Mouse (Mus musculus): Measurements from ENCODE around the gene Gm10392.

Gene Gm10392

GRCm38 (mm10) chr11:77491123-77491501, 27.9 kb downstream of the Gm10392 start:
- DNase-seq, result peak; percentile 90

DNA sequence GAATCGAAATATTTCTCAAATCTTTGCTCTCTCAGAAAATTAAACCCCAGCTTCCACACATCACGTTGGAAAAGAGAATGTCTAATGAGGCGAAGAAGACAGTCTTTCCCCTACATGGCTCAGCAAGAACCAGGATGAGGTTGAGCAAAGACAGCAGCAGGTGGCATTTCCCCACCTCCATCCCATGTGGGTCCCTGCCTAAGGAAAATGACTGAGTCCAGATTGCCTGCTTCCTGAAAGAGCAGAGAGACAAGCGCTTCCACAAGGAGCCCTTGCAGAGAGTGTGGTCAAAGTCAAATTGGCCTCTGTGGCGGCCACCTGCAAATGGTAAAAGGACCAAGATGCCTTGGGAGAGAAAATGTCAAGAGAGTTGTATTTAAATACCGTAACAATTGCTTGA, 28.5 kb downstream of the Gm10392 start:
- no peak for DNase-seq

- DNase-seq, result peak; percentile 86
These were observed 29.3 kb downstream of the Gm10392 start, which contains the start of gene Ankrd13b for GRCm38 (mm10) chr11:77489591-77490235. Ankrd13b (minus strand) TSS chr11:77489678.

DNA sequence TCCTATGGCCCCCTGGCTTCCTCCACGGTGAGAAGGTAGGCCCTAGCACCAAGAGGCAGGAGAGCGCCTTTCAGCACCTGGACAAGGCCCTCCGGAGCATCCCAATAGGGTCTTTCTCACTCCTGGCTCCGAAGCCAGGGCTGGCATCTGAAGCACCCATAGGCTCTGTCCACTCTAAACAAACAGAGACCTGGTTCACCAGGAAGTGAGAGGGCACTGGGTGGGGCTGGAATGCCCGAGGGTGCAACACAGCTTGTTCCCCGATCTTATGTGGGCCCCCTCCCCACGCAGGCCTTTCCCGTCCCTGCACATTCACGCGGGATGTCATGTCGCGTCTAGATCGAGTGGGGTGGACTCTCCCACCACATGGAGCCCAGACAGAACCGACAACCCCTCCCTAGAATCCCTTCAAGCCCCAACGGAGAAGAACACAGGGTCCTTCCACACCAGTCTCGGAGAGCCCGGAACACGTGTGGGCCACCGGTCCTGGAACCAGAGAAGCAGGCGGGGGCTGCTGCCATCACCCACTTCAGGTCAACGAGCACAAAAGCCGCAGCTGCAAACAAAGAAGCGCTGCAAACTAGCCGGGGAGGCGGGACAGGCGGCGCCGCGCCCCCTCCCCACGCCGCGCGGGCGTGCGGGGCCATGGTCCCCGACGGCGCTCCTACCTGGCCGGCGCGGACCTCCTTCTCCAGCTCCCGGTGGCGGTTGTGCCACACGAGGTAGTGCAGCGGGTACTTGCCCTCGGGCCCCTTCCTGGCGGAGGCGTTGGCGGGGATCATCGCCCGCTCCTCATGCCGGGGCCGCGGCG, 30.0 kb downstream of the Gm10392 start:
- DNase-seq, result peak; percentile 66

- peak; percentile 78 for DNase-seq
These were observed 32.2 kb downstream of the Gm10392 start for GRCm38 (mm10) chr11:77486798-77487197.

DNA sequence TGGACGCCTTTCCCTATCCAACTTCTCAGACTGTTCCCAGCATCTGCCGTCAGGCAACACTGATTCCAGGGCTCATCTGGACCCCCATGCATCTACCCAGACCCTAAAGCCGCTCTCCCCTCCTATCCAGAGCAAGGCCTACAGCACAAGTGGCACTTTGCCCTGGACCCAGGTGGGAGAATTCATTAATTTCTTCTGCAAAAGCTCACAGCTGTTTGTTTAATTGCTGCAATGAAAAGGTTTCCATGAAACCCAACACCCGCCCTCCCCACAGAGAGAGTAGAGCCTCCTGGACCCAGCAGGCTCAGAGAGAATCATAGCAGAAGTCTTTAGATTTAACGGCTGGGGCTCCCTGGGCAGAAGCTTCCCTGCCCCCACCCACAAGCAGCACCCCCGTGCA, 33.8 kb downstream of the Gm10392 start:
- DNase-seq, result no peak

GRCm38 (mm10) chr11:77483510-77484255, 35.3 kb downstream of the Gm10392 start:
- no peak for DNase-seq

GRCm38 (mm10) chr11:77483043-77483442, 36.0 kb downstream of the Gm10392 start:
- DNase-seq, result peak; percentile 54

- DNase-seq, result no peak
These were observed 42.1 kb downstream of the Gm10392 start for GRCm38 (mm10) chr11:77476895-77477294.

DNA sequence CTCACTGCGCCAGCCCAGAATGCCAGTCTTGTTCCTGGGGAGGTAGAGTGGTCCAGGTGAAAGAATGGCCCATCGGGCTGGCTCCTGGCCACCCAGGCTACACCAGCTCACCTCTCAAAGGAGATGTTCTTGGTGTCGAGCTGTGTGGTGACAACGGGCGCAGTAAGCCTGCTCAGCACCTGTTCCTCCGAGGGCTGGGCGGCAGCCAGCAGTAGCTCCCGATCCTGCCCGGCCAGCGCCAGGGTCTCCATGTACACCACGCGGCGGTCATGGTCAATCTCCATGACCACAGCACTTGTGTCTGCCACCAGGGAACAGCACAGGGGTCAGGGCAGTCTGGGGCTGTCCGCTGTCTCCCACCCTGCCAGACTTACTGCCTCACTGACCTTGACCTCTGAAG, 42.8 kb downstream of the Gm10392 start:
- DNase-seq, result no peak

GRCm38 (mm10) chr11:77472775-77473174, 46.2 kb downstream of the Gm10392 start:
- DNase-seq, result no peak

GRCm38 (mm10) chr11:77471407-77471806, 47.6 kb downstream of the Gm10392 start:
- no peak for DNase-seq

DNA sequence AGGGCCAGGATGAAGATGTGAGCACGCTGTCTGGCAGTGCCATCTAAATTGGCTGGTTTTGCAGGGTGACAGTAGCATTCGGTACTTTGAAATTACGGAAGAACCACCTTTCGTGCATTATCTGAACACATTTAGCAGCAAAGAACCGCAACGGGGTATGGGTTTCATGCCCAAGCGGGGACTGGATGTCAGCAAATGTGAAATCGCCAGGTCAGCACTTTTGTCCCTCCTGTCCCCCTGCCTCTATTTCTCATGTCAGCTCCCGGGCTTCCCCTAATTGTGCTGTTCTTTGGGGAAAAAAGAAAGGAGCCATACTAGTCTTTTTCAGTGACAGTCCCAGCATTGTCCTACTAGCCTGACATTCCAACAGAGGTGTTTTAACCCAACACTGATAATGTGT, 50.6 kb downstream of the Gm10392 start:
- no peak for DNase-seq

DNA sequence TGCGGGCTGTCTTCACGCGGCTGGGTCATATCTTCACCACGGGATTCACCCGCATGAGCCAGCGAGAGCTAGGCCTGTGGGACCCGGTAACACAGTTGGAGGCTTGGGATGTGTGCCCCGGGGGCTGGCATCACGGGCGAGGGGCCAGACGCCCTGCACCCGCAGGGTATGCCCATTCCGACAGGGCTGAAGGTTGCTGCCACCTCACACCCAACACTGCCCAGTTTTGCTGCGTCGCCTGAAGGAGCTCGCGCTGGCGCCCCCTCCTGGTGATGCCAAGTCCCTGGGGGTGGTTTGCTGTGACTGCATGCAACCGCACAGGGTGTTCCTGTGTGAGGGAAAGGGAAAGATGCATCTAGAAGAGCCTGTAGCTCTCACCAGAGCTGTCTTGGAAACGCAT, 51.2 kb downstream of the Gm10392 start:
- DNase-seq, result peak; percentile 79

DNA sequence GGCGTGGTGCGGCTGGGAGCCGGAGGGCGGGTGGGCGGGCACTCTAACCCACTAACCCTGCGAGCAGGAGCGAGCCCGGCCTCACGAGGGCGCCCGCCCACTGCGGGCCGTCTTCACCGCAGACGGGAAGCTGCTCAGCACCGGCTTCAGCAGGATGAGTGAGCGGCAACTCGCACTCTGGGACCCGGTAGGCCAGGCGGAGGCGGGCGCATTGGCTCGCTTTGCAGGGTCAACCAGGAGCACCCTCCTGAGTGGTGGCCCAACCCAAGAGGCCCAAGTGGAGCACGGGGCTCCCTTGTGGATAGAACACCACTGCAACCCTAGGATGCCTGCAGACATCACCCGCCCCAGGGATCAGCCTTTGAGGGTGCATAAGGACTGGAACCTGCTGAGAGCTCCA, 51.8 kb downstream of the Gm10392 start:
- no peak for DNase-seq
